10 mouse cellular contexts compared by ENCODE assay signal in the genomic region with DNA sequence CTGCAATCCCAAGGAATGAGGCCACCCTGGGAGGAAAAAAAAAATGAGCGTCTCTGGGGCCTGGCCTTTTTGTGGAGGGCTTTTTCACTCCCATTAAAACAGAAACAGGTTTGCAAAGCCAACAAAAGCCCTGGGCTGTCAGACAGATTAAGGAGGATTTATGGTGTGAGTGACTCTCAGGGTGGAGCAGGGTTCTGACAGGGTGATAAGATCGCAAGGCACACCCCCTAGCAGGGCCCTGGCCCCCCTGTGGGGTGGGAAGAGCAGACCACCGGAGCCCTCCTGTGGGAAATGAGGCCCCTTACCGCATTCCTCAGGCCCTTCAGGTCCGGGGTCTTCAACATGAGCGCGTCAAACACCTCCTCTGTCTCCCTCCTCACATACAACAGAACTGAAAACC. TPM values are rescaled to one million over a fixed set of nuclear protein-coding genes. Genes with fewer than 3 reads are reported as not detected.
DNase-seq lines count a peak whose midpoint lies in the region; ATAC-seq lines count a peak whose summit lies in the region.
"Had no signal": no experiment of that assay in that cellular context is flagged by ENCODE, and none has a peak within 500 bp of the region (broad histone marks: within the 10 kb centered on the region; RNA-seq: fewer than 3 reads in every experiment).

No protein-coding gene starts in this region.

- ATAC-seq in heart, embryonic 16.5 days (replicated peaks; ENCODE audit: extremely low read depth, insufficient read depth, low FRiP score), result no peak

- no peak overlapping the region for H3K4me3 ChIP-seq in heart, embryonic 16.5 days (ENCODE audit: low read length)
- H3K4me3 ChIP-seq: gastrocnemius, adult 2 months had no signal

- H3K4me1 ChIP-seq in heart, embryonic 16.5 days (ENCODE audit: control insufficient read depth, insufficient read depth, low read length), result peaks cover 49% of the 10 kb centered on the region

- no peaks in the 10 kb centered on the region for H3K9me3 ChIP-seq in heart, embryonic 16.5 days (replicated peaks; ENCODE audit: control insufficient read depth, low read length)

- no peaks in the 10 kb centered on the region for H3K27me3 ChIP-seq in heart, embryonic 16.5 days (ENCODE audit: control insufficient read depth, insufficient read depth, low read length)

- no peak for DNase-seq in heart, postnatal 14 days
- peak; percentile 63 for DNase-seq in retina, postnatal 1 day
- no peak for DNase-seq in retina, embryonic 14.5 days (ENCODE audit: low spot score)
- DNase-seq in forelimb bud, embryonic 11.5 days (ENCODE audit: low read depth, low spot score), result peak; percentile 51
- no peak for DNase-seq in cerebellum, adult 11 months
- no peak for DNase-seq in thymus, postnatal 36 days
- DNase-seq: cerebellum, adult 2 months; gastrocnemius, adult 2 months had no signal

- H3K9ac ChIP-seq in heart, embryonic 16.5 days (ENCODE audit: low read length), result no peak overlapping the region

- H3K36me3 ChIP-seq in heart, embryonic 16.5 days (ENCODE audit: control insufficient read depth, insufficient read depth), result no peaks in the 10 kb centered on the region

- peak overlapping the region; percentile 43; the same call in 1 of the 2 replicates for H3K27ac ChIP-seq in heart, embryonic 16.5 days (ENCODE audit: low read length)
- H3K27ac ChIP-seq: gastrocnemius, adult 2 months had no signal

- 27% methylated on average over 7 of the region's 7 CpGs for WGBS in heart, embryonic 16.5 days

- H3K4me2 ChIP-seq in heart, embryonic 16.5 days (ENCODE audit: low read depth, low read length), result no peak overlapping the region

- intact Hi-C loops in heart, postnatal 14 days (cut with DNase I), result no loop called here

RNA-seq across cellular contexts. Expression of a gene that starts 25.3 kb away (rescaled TPM):
- 6.8 TPM in 2 replicates for polyA plus RNA-seq in heart, embryonic 16.5 days (2015; fragmentation: Nextera tagmentation; extraction: Ambion mirVana)
- not detected for total RNA-seq in heart, postnatal 14 days (2021)
- total RNA-seq: CH12.LX; gastrocnemius, adult 2 months had no signal

RNA-seq across cellular contexts. Expression of a gene that starts 53.3 kb away (rescaled TPM):
- 5.8 and 6.3 TPM in 2 replicates for polyA plus RNA-seq in heart, embryonic 16.5 days (2015; fragmentation: Nextera tagmentation; extraction: Ambion mirVana)
- 10 to 100 TPM; 29.3 to 34.0 TPM for total RNA-seq in heart, postnatal 14 days (2021)

RNA-seq across cellular contexts. Expression of a gene that starts 53.5 kb away (rescaled TPM):
- 0.44 and 0.47 TPM in 2 replicates for polyA plus RNA-seq in heart, embryonic 16.5 days (2015; fragmentation: Nextera tagmentation; extraction: Ambion mirVana)
- total RNA-seq in heart, postnatal 14 days (2021), result under 1 TPM in 1 of 2 experiments, not detected in 1; 0.39 TPM
- total RNA-seq: CH12.LX; gastrocnemius, adult 2 months had no signal

Comparison
In these comparisons a context has a peak if more than half of its experiments do, and no peak if none do; other contexts are left out.
1. DNase-seq: peak in retina, postnatal 1 day (single experiment) and forelimb bud, embryonic 11.5 days (single experiment); none in heart, postnatal 14 days (0 of 2), retina, embryonic 14.5 days (single experiment), cerebellum, adult 11 months (single experiment) and thymus, postnatal 36 days (0 of 2).